Mouse (Mus musculus): ENCODE measurements around the gene 1700020A23Rik. TPM values are rescaled to one million over a fixed set of nuclear protein-coding genes. Genes with fewer than 3 reads are reported as not detected.

Gene 1700020A23Rik
- polyA plus RNA-seq, 2 experiments from 2014 or later, result not detected

- ATAC-seq, result peak; percentile 72
Observed at GRCm38 (mm10) chr2:130411558-130412495, 6.8 kb downstream of the 1700020A23Rik start.

- no peak for ATAC-seq
Observed at GRCm38 (mm10) chr2:130412775-130413174, 7.7 kb downstream of the 1700020A23Rik start.

- ATAC-seq, result no peak
Observed at GRCm38 (mm10) chr2:130414094-130414856, 9.2 kb downstream of the 1700020A23Rik start.

- no peak for ATAC-seq
Observed at GRCm38 (mm10) chr2:130421781-130422620, 16.9 kb downstream of the 1700020A23Rik start.

DNA sequence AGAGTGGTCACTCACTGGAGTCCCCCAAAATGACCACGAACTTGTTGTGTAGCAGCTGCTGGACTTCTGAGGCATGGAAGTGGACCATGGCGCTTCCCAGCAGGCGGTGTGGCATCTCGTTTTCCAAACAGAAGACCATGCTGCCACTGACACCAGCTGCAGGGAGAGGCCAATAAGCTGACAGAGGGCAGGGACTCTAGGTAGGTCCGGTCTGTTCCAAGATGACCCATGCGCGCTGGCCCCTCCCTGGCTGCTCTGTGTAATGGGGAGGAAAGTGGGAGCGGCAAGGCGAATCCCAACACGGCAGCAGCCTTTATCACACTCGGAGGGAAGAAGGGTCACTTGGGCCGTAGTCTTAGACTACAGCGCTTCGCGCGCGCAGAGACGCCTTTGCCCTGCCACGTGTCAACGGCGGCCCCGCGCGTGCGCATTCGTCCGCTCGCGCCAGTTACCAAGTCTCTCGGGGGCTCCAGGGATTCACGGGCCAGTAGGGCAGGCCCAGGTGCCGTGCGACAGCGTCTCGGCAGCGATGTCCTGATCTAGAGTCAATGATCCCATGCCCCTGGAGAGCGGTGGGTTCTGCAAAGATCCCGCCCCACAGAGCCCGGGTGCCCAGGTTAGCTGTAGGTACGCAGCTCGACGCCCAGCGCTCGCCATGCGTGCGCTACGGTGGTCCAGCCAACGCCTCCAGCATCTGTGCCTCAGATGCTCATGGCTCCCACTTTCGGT is 18.5 kb downstream of the 1700020A23Rik start:
- ATAC-seq, result peak; percentile 55

DNA sequence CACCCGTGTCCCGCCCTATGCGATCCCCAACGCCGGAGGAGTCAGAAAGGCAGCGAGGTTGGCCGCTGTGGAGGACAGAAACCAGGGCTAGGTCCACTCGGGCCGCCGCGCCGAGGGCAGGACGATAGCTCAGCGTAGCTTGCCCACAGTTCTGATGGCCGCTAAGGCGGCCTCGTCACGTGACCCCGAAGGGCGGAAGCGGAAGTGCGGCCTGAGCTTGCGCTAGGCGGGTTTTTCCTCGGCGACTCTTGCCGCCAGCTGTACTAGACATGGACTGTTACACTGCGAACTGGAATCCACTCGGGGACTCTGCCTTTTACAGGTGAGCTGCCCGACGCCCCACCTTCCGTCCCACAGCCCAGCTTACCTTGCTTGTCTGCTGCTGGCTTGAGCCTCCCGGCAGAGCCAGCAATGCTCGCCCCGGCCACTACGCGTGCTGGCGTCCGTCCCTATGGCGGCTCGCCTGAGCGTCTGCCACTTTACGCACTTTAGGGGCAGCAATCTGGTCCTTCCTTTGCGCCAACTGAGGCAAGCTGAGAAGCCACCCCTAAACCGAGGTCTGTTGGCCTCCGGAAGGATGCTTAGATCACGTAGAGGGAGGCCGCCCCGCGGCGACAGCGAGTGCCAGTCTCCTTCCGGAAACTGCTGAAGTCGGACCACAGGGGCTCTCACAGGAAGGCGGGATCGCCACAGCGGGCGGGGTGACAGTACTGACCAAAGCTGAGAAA is 19.2 kb downstream of the 1700020A23Rik start, which contains the start of the genes Vps16 and Pced1a:
Vps16 (plus strand) TSS at position 214 of the 728 bp plus-strand sequence.
Pced1a (minus strand) TSS at position 576 of the 728 bp plus-strand sequence.
- peak; percentile 91 for ATAC-seq

DNA sequence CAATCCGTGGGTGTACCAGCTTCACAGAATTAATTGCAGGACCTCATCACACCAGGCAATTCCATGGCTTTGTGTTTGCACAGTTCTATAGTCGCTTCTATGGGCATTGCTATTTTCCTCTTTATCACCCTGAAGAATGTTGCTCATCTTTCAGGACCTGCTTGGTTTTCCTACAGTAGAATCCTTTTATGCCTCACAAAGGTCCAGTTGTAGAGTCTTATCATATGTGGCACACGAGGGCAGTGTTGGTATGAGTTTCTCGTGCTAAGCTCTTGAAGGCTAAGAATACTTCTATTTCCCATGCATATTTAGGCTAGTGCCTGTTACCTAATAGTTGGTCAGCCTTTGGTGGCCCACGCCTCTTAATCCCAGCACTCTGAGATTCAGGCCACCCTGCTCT is 20.1 kb downstream of the 1700020A23Rik start:
- ATAC-seq, result no peak

DNA sequence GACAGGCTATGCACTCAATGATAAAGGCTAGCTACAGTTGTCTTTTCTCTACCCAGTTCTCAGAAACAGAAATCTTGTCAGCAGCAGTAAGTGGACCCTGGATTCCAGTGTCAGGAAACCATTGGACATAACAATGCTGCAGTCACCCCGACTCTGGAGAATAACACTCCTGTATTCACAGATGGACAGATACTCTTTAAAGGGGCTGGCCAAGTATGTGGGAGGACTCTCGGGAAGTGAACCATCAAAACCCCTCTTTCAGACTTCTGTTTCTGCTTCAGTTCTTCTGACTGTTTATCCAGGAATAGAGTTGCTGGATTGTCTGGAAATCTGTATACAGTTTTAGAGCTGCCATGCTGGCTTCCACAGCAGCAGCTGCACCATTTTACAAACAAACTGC is 24.8 kb downstream of the 1700020A23Rik start:
- ATAC-seq, result no peak

DNA sequence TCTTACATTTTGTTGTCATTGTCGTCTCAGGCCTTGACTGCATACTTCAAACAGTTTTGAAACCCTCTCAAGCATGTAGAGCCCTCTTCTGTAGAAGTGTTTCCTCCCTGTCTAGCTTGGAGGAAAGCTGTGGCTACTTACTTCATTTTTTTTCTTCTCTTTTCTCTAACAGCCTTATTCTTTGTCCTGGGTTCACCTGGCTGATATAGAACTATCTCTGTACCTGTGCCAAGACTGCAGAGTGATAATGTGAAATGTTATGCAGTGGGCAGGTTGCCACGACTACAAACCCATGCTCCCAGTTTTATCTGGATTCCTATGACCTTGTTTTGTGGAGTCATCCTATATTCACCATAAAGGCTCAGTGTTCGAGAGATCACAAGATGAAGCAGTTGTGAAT is 25.4 kb downstream of the 1700020A23Rik start:
- ATAC-seq, result no peak

DNA sequence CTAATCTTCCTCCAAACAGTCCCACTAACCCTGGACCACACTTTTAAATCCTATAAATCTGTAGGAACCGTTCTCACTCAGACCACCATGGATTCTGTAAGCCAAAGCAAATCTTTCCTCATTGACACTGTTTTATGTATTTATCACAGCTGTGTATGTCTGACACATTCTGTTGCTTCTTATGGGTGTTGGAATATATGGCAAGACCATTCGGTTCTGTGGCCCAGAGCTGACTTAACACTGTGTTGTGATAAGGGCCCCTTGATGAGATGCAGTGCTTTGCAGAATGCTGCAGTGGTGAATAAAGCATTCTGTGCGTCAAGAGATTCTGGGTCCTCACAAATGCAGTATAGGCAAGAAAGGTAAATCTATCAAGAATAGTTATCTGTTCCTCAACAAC is 27.1 kb downstream of the 1700020A23Rik start:
- no peak for ATAC-seq

DNA sequence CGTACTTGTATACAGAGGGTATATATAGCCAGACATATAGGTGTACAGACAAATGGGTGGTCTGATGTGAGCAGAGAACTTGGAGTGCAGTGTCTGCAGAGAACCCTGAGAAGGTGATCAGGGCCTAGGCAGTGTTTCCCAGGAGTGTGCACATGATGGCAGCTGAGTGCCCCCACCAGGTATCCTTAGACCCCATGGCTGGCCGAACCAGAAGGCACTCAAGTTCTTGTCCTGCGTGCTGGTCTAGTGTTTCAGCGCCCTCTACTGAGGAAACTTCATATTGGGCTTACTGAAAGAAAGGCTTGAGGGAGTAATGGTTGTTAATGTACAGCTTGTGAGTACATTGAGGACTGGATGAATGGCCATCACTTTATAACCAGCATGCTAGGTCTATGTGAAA is 28.1 kb downstream of the 1700020A23Rik start:
- no peak for ATAC-seq

GRCm38 (mm10) chr2:130436769-130437168 is 31.7 kb downstream of the 1700020A23Rik start:
- ATAC-seq, result no peak

GRCm38 (mm10) chr2:130438861-130439260 is 33.8 kb downstream of the 1700020A23Rik start:
- no peak for ATAC-seq

DNA sequence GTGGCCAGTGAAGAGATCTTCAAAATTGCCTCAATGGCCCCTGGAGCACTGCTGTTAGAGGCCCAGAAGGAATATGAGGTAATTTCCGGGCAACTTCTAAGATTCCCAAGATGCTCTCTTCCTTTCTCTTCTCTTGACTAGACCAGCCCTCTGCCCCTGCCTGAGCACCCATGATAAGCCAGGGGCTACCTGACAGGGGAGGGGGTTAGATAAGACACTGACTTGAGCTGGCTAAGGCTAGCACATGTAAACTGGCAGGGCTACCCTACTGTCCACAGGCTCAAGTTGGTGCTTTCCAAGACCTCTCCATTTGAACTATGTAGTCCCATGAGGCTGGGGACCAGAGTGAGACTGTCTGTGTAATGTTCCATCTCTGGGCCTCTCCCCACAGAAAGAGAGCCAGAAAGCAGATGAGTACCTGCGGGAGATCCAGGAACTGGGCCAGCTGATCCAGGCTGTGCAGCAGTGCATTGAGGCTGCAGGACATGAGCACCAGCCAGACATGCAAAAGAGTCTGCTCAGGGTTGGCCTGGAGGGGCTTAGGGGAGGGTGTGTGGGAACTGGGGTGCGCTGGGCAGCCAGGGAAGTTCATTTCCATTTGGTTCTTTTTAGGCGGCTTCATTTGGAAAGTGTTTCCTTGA is 34.9 kb downstream of the 1700020A23Rik start:
- no peak for ATAC-seq

- no peak for ATAC-seq
Observed at GRCm38 (mm10) chr2:130442162-130442561, 37.1 kb downstream of the 1700020A23Rik start.

- ATAC-seq, result no peak
Observed at GRCm38 (mm10) chr2:130448449-130448848, 43.4 kb downstream of the 1700020A23Rik start.

DNA sequence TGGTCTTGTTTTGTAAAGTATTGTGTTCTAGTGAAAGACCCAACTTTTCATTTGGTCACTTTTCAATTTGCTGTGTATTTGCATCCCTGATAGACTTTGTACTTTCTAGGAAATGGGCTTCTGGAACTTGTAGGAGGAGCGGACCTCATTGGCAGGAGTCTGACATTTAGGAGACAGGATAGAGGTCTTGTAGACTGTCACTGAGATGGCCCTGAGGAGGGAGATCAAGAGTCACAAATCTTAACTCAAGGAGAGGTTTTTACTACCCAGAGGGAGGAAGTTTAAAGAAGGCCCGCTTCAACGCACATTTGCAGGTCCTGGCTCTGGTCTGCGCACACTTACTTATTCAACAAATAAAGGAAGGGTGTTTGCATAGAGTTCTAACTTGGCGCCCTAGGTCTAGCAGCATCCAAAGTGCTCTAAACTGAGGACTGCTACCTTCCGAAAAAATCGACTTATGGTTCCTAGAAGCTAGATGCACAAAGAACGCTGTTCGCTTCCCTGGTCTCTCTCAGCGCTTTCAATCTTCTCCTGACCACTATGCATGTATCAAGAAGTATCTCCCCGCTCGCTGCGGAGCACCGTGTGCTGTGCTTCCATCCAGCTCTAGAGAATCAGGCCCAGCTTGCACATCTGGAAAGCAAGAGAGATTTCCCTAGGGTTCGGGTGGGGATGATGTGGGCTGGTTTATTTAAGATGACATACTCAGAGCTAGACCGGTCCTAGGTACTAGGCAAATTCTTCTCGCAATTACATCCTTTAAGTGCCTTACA is 44.1 kb downstream of the 1700020A23Rik start:
- peak; percentile 13 for ATAC-seq

- peak; percentile 95 for ATAC-seq
Observed at GRCm38 (mm10) chr2:130449794-130450433, 44.9 kb downstream of the 1700020A23Rik start, which contains the start of gene Ptpra. Gene Ptpra, plus strand, starts transcription at chr2:130450278.

GRCm38 (mm10) chr2:130450434-130450796 is 45.4 kb downstream of the 1700020A23Rik start:
- peak; percentile 67 for ATAC-seq

Measured in activated CD4-positive, CD25-positive, alpha-beta regulatory T cell, adult 4 months (primary cell).